Mouse (Mus musculus) A20 (cell line): Measurements from ENCODE around the gene Eef2k.
"Not testable (repeated sequence)": the region's sequence is repeated elsewhere in the genome, so short reads cannot be mapped to it uniquely, and the experiment has no call there.

Experiments
- DNase-seq: peaks from one replicate; pipeline ENCODE4 v3.0.0-alpha.2; 2011; ENCODE audit warnings: low read depth, low spot score

Gene Eef2k

GRCm38 (mm10) chr7:120938206-120938605 is 95.6 kb downstream of the Eef2k start:
- no peak for DNase-seq

GRCm38 (mm10) chr7:120940343-120940742 is 97.7 kb downstream of the Eef2k start:
- no peak for DNase-seq

DNA sequence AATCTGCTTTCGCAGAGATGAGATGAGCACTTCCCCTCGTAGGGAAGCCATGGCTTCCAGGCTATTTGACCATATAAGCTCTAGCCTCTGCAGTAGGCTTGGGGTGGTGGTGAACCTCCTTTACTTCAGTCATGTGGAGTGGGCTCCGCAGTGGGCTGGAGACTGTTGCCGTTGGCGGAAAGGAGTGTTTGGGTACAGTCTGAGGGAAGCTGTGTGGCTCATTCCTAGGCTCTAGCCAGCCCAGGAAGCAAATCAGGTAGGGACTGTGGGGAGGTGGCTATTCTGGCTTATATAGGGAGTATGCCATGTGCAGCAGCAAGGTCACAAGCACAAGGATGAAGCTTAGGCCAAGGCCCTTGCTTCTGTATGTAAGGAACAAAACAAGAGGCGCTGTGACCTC is 98.6 kb downstream of the Eef2k start:
- DNase-seq = no peak

DNA sequence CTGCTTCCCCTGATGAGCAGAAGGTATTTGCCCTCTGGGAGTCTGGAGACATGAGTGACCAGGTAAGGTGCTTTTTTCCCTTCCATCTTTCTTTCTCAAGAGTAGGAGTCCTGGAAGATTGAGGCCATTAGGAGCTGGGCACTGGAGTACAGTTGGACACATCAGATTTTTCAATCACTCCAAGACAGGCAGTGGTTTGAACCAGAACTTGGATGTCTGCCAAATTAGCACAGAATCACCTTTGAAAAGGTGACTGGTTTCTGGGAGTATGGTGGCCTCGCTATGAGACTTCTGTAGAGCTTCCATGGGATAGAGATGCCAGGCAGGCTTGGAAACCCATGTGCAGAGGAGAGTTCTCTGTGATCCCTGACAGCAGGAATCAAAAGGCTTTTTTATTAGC is 99.9 kb downstream of the Eef2k start:
- no peak for DNase-seq

- no peak for DNase-seq
These were observed 101.4 kb downstream of the Eef2k start for GRCm38 (mm10) chr7:120943936-120944509.

- not testable (repeated sequence) for DNase-seq
These were observed 111.0 kb downstream of the Eef2k start for GRCm38 (mm10) chr7:120953591-120953990.
